Mouse (Mus musculus) MEL (cell line): ENCODE data around the gene Tab1. TPM values are rescaled to one million over a fixed set of nuclear protein-coding genes. Genes with fewer than 3 reads are reported as not detected.
A peak's percentile ranks its signal among the peaks of the same experiment; 100 is the strongest.

ENCODE experiments used
- DNase-seq: peaks from one replicate; pipeline ENCODE4 v3.0.0; 2011; ENCODE audit warnings: low read depth, low spot score
- H3K27ac ChIP-seq: 2 replicates; pipeline ENCODE4 v1.5.1; 2012; ENCODE audit warnings: low read depth, mild to moderate bottlenecking, control low read depth, low read length, moderate library complexity; ENCODE audit not compliant: control insufficient read depth
- H3K27me3 ChIP-seq, 2 experiments: fragments of 150-350 bp in 1 of 2; sonication (generic) in 1 of 2; 2 replicates each; pipeline ENCODE4 v1.6.1; 2012; ENCODE audit warnings: low read length in 2 of 2, mild to moderate bottlenecking in 2 of 2, improper control_type of control experiment in 1 of 2, moderate library complexity in 1 of 2; ENCODE audit not compliant: insufficient read depth in 2 of 2, control insufficient read depth in 1 of 2
- H3K36me3 ChIP-seq, 2 experiments: 2 replicates each; pipeline ENCODE4 v1.6.1; 2012 to 2014; ENCODE audit warnings: low read length in 2 of 2, improper control_type of control experiment in 1 of 2, inconsistent platforms in 1 of 2, mild to moderate bottlenecking in 1 of 2; ENCODE audit not compliant: insufficient read depth in 2 of 2, control insufficient read depth in 1 of 2
- H3K4me1 ChIP-seq, 2 experiments: fragments of 150-350 bp in 1 of 2; sonication (generic) in 1 of 2; 2 replicates each; pipeline ENCODE4 v1.6.1; 2012; ENCODE audit warnings: low read length in 2 of 2, improper control_type of control experiment in 1 of 2, mild to moderate bottlenecking in 1 of 2; ENCODE audit not compliant: insufficient read depth in 2 of 2, control insufficient read depth in 1 of 2
- H3K4me3 ChIP-seq, 2 experiments: fragments of 150-350 bp in 1 of 2; sonication (generic) in 1 of 2; 2 replicates each; pipeline ENCODE4 v1.5.1; 2012; ENCODE audit warnings: low read depth in 2 of 2, low read length in 2 of 2, mild to moderate bottlenecking in 2 of 2, moderate library complexity in 2 of 2, control low read depth in 1 of 2, improper control_type of control experiment in 1 of 2; ENCODE audit not compliant: control insufficient read depth in 1 of 2, insufficient read depth in 1 of 2
- H3K79me2 ChIP-seq: 2 replicates; pipeline ENCODE4 v1.6.1; 2012; ENCODE audit warnings: mild to moderate bottlenecking, low read length, moderate library complexity; ENCODE audit not compliant: control insufficient read depth, poor library complexity, insufficient read depth
- H3K9ac ChIP-seq: 2 replicates; pipeline ENCODE4 v1.6.1; 2012; ENCODE audit warnings: low read depth, mild to moderate bottlenecking, control low read depth, low read length, moderate library complexity; ENCODE audit not compliant: control insufficient read depth, poor library complexity, severe bottlenecking
- H3K9me3 ChIP-seq: fragments of 150-350 bp; sonication (generic); replicated peaks from 2 replicates; pipeline ENCODE4 v1.6.1; 2012; ENCODE audit warnings: mild to moderate bottlenecking, low read length, improper control_type of control experiment, moderate library complexity; ENCODE audit not compliant: insufficient read depth
- BHLHE40 ChIP-seq: IDR thresholded peaks from 2 replicates; pipeline ENCODE4 v1.6.1; 2012; ENCODE audit warnings: low read depth, mild to moderate bottlenecking, inconsistent platforms, low read length, improper control_type of control experiment, borderline replicate concordance
- CHD1 ChIP-seq: IDR thresholded peaks from 2 replicates; pipeline ENCODE4 v1.6.1; 2012; ENCODE audit warnings: low read depth, mild to moderate bottlenecking, inconsistent platforms, low read length, improper control_type of control experiment
- CHD2 ChIP-seq: IDR thresholded peaks from 2 replicates; pipeline ENCODE4 v1.6.1; 2011; ENCODE audit warnings: low read length, improper control_type of control experiment
- CTCF ChIP-seq, 3 experiments: IDR thresholded peaks in 2 of 3; conservative IDR thresholded peaks in 1 of 3; 2 replicates each; pipeline ENCODE4 v1.5.1; 2011 to 2012; ENCODE audit warnings: low read length in 3 of 3, low read depth in 2 of 3, mild to moderate bottlenecking in 2 of 3, improper control_type of control experiment in 1 of 3, inconsistent platforms in 1 of 3, mixed read lengths in 1 of 3, moderate library complexity in 1 of 3; ENCODE audit not compliant: control insufficient read depth in 1 of 3, insufficient read depth in 1 of 3, poor library complexity in 1 of 3, severe bottlenecking in 1 of 3
- E2F4 ChIP-seq: IDR thresholded peaks from 2 replicates; pipeline ENCODE4 v1.6.1; 2011; ENCODE audit warnings: low read depth, low read length, improper control_type of control experiment, borderline replicate concordance
- ELF1 ChIP-seq: IDR thresholded peaks from 2 replicates; pipeline ENCODE4 v1.6.1; 2014; ENCODE audit warnings: low read depth, mild to moderate bottlenecking, inconsistent platforms, low read length, improper control_type of control experiment, moderate library complexity
- EP300 ChIP-seq, 2 experiments: IDR thresholded peaks; 2 replicates each; pipeline ENCODE4 v1.6.1; 2011; ENCODE audit warnings: improper control_type of control experiment in 2 of 2, low read length in 2 of 2, low read depth in 1 of 2, mild to moderate bottlenecking in 1 of 2
- ETS1 ChIP-seq: IDR thresholded peaks from 2 replicates; pipeline ENCODE4 v1.6.1; 2012; ENCODE audit warnings: low read depth, mild to moderate bottlenecking, inconsistent platforms, low read length, improper control_type of control experiment, moderate library complexity
- GABPA ChIP-seq: IDR thresholded peaks from 2 replicates; pipeline ENCODE4 v1.6.1; 2012; ENCODE audit warnings: low read depth, mild to moderate bottlenecking, inconsistent platforms, low read length, improper control_type of control experiment, moderate library complexity
- GATA1 ChIP-seq: IDR thresholded peaks from 2 replicates; pipeline ENCODE4 v1.6.1; 2011; ENCODE audit warnings: low read depth, low read length, improper control_type of control experiment
- HCFC1 ChIP-seq: IDR thresholded peaks from 2 replicates; pipeline ENCODE4 v1.6.1; 2012; ENCODE audit warnings: low read depth, mild to moderate bottlenecking, inconsistent platforms, low read length, improper control_type of control experiment, moderate library complexity
- MAFK ChIP-seq: IDR thresholded peaks from 2 replicates; pipeline ENCODE4 v1.6.1; 2011; ENCODE audit warnings: low read depth, mild to moderate bottlenecking, low read length, improper control_type of control experiment, borderline replicate concordance
- MAX ChIP-seq: IDR thresholded peaks from 2 replicates; pipeline ENCODE4 v1.6.1; 2011; ENCODE audit warnings: low read length, improper control_type of control experiment
- MAZ ChIP-seq: IDR thresholded peaks from 2 replicates; pipeline ENCODE4 v1.6.1; 2012; ENCODE audit warnings: low read depth, mild to moderate bottlenecking, inconsistent platforms, low read length, improper control_type of control experiment
- MEF2A ChIP-seq: IDR thresholded peaks from 2 replicates; pipeline ENCODE4 v1.6.1; 2014; ENCODE audit warnings: low read depth, mild to moderate bottlenecking, inconsistent platforms, low read length, improper control_type of control experiment; ENCODE audit not compliant: poor library complexity, insufficient replicate concordance, severe bottlenecking; ENCODE audit errors: extremely low read depth
- MXI1 ChIP-seq: IDR thresholded peaks from 2 replicates; pipeline ENCODE4 v1.6.1; 2011; ENCODE audit warnings: mild to moderate bottlenecking, low read depth, low read length, improper control_type of control experiment
- NELFE ChIP-seq: IDR thresholded peaks from 2 replicates; pipeline ENCODE4 v1.6.1; 2011; ENCODE audit warnings: low read depth, low read length, improper control_type of control experiment
- POLR2AphosphoS2 ChIP-seq: IDR thresholded peaks from 2 replicates; pipeline ENCODE4 v1.6.1; 2011; ENCODE audit warnings: low read length, improper control_type of control experiment
- POLR2AphosphoS5 ChIP-seq: IDR thresholded peaks from 2 replicates; pipeline ENCODE4 v1.6.1; 2012; ENCODE audit warnings: low read depth, borderline replicate concordance, mild to moderate bottlenecking, inconsistent platforms, low read length, moderate library complexity, mixed read lengths
- SIN3A ChIP-seq: IDR thresholded peaks from 2 replicates; pipeline ENCODE4 v1.6.1; 2012; ENCODE audit warnings: low read length, improper control_type of control experiment, inconsistent platforms
- SMC3 ChIP-seq: IDR thresholded peaks from 2 replicates; pipeline ENCODE4 v1.6.1; 2011; ENCODE audit warnings: low read depth, low read length, improper control_type of control experiment
- TBP ChIP-seq: IDR thresholded peaks from 2 replicates; pipeline ENCODE4 v1.8.0; 2011; ENCODE audit warnings: low read depth, low read length, improper control_type of control experiment
- UBTF ChIP-seq: IDR thresholded peaks from 2 replicates; pipeline ENCODE4 v1.6.1; 2012; ENCODE audit warnings: low read depth, mild to moderate bottlenecking, inconsistent platforms, low read length, improper control_type of control experiment, moderate library complexity, borderline replicate concordance; ENCODE audit not compliant: insufficient read depth
- USF1 ChIP-seq: IDR thresholded peaks from 2 replicates; pipeline ENCODE4 v1.6.1; 2014; ENCODE audit warnings: low read depth, mild to moderate bottlenecking, inconsistent platforms, low read length, improper control_type of control experiment, moderate library complexity
- ZKSCAN1 ChIP-seq: IDR thresholded peaks from 2 replicates; pipeline ENCODE4 v1.6.1; 2012; ENCODE audit warnings: low read depth, mild to moderate bottlenecking, inconsistent platforms, low read length, improper control_type of control experiment, moderate library complexity
- ZMIZ1 ChIP-seq: IDR thresholded peaks from 2 replicates; pipeline ENCODE4 v1.6.1; 2012; ENCODE audit warnings: low read depth, mild to moderate bottlenecking, inconsistent platforms, low read length, improper control_type of control experiment, moderate library complexity
- ZNF384 ChIP-seq: IDR thresholded peaks from 2 replicates; pipeline ENCODE4 v1.6.1; 2012; ENCODE audit warnings: low read depth, mild to moderate bottlenecking, inconsistent platforms, low read length, improper control_type of control experiment
- polyA plus RNA-seq, 2 experiments: library from polyadenylated mRNA; stranded (reverse) in 1 of 2; unstranded in 1 of 2; fragments of >175 nt in 1 of 2; fragments of >200 nt in 1 of 2; gene quantifications; 2 replicates each; pipeline versions ENCODE4 v1.2.1 to v1.2.4; 2012; ENCODE audit warnings: low replicate concordance in 2 of 2, low read depth in 1 of 2; ENCODE audit not compliant: insufficient read length in 2 of 2, insufficient read depth in 1 of 2, missing spikeins in 1 of 2
- total RNA-seq: library from RNA; depleted of rRNA; stranded (reverse); fragments of 300-350 nt; gene quantifications from 2 replicates; pipeline ENCODE4 v1.2.3, GENCODE M21; 2012

The Tab1 gene
- total and polyA plus RNA-seq, 3 experiments, result 23.3 to 31.1 TPM; not detected in 1

- TF ChIP-seq UBTF (no peak), BHLHE40 (no peak), E2F4 (peak; percentile 99), MEF2A (no peak)
Observed at GRCm38 (mm10) chr15:80083276-80083731, 49.6 kb upstream of the Tab1 start (continued).

GRCm38 (mm10) chr15:80083740-80084139, 49.2 kb upstream of the Tab1 start:
- peak overlapping the region; percentile 49 to 74 for H3K4me3 ChIP-seq
- H3K9me3 ChIP-seq, result no peaks in the 10 kb centered on the region
- peak overlapping the region; percentile 80 for H3K9ac ChIP-seq
- TF ChIP-seq CHD1, result peak; percentile 41; the same call in 1 of the 2 replicates
- TF ChIP-seq E2F4, result no peak
- TF ChIP-seq NELFE, result no peak
- DNase-seq, result no peak
- H3K27ac ChIP-seq, result peak overlapping the region; percentile 93
- H3K27me3 ChIP-seq, result no peaks in the 10 kb centered on the region
- H3K4me1 ChIP-seq, result peaks cover 0 to 9% of the 10 kb centered on the region in 2 experiments; a peak in 2 of 4 replicates
- H3K79me2 ChIP-seq, result peaks cover 41% of the 10 kb centered on the region
- peaks cover 15 to 17% of the 10 kb centered on the region in 2 experiments; a peak in 3 of 4 replicates for H3K36me3 ChIP-seq

GRCm38 (mm10) chr15:80087406-80088012, 45.4 kb upstream of the Tab1 start:
- H3K4me3 ChIP-seq, result no peak overlapping the region
- H3K36me3 ChIP-seq, result peaks cover 0 to 20% of the 10 kb centered on the region in 2 experiments; a peak in 2 of 4 replicates
- peak; percentile 86 for DNase-seq
- H3K27me3 ChIP-seq, result no peaks in the 10 kb centered on the region
- H3K79me2 ChIP-seq, result peaks cover 25% of the 10 kb centered on the region
- no peaks in the 10 kb centered on the region for H3K9me3 ChIP-seq
- H3K9ac ChIP-seq, result peak overlapping the region; percentile 13; the same call in 1 of the 2 replicates
- peaks cover 12 to 26% of the 10 kb centered on the region in 2 experiments for H3K4me1 ChIP-seq
- H3K27ac ChIP-seq, result peak overlapping the region; percentile 76
- no peak for TF ChIP-seq MXI1
- TF ChIP-seq POLR2AphosphoS2, result 0 out of 2 replicates have a peak, but pooled peaks have one; percentile 35
- TF ChIP-seq ELF1, result 0 out of 2 replicates have a peak, but pooled peaks have one; percentile 5
- TF ChIP-seq CHD2, result no peak
- TF ChIP-seq ZNF384, result no peak
- no peak for TF ChIP-seq POLR2AphosphoS5
- no peak for TF ChIP-seq USF1
- TF ChIP-seq ETS1, result peak; percentile 85
- TF ChIP-seq GATA1, result peak; percentile 97
- no peak for TF ChIP-seq MAZ
- peak in 1 of 2 experiments; percentile 97; a peak in 3 of 4 replicates for TF ChIP-seq EP300 (IDR thresholded peaks at IDR 0.05; ENCODE audit: low read depth in 1 of 2, low read length in 2 of 2)
- no peak for TF ChIP-seq UBTF
- no peak for TF ChIP-seq TBP
- no peak for TF ChIP-seq SMC3
- TF ChIP-seq MEF2A, result no peak
- TF ChIP-seq ZMIZ1, result no peak
- TF ChIP-seq ZKSCAN1, result no peak
- 0 out of 2 replicates have a peak, but pooled peaks have one; percentile 12 for TF ChIP-seq HCFC1
- TF ChIP-seq NELFE, result no peak
- no peak for TF ChIP-seq BHLHE40
- TF ChIP-seq CTCF (IDR thresholded peaks at IDR 0.05 in 2 of 3, conservative IDR thresholded peaks at IDR 0.05 in 1 of 3; ENCODE audit: control insufficient read depth in 1 of 3, insufficient read depth in 1 of 3, low read depth in 2 of 3, low read length in 3 of 3, poor library complexity in 1 of 3, severe bottlenecking in 1 of 3), result no peak
- no peak for TF ChIP-seq MAX
- no peak for TF ChIP-seq MAFK
- TF ChIP-seq GABPA, result no peak
- peak; percentile 46 for TF ChIP-seq SIN3A
